Mouse (Mus musculus) forelimb bud, embryonic 11.5 days (tissue): ENCODE measurements around the gene Gm20521.

Experiments
- DNase-seq: peaks from one replicate; pipeline ENCODE4 v3.0.0-alpha.2; 2012; ENCODE audit warnings: low read depth, low spot score

Gene Gm20521

GRCm38 (mm10) chr14:54893651-54894181 is 10.5 kb downstream of the Gm20521 start:
- peak; percentile 99 for DNase-seq

DNA sequence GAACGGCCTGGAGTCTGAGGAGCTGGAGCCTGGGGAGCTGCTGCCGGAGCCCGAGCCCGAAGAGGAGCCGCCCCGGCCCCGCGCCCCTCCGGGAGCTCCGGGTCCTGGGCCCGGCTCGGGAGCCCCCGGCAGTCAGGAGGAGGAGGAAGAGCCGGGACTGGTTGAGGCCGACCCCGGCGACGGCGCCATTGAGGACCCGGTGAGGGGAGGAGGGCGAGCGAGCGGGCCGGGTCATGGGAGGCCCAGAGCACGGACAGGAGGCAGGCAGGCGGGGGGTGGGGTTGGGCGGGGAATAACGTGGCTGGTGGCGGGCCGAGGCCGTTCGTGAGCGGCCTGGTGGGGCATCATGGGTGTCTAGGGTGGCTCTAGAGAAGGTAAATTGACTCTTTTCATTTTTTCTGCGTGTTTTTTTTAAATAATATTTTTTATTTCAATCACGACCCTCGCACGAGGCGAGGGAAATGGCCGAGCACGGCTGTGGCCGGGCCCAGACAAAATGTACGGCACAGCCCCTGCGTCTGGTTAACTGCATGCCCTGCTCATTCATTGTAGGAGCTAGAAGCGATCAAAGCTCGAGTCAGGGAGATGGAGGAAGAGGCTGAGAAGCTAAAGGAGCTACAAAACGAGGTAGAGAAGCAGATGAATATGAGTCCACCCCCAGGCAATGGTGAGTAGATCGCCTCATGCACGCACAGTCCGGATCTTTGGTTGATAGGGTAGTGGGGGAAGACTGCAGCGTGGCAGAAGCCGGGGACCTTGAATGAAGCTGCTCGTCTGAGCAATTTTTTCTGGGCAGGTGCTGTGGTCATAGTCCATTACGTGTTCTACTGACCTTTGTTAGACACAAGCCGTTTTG is 11.3 kb downstream of the Gm20521 start:
- DNase-seq = no peak

DNA sequence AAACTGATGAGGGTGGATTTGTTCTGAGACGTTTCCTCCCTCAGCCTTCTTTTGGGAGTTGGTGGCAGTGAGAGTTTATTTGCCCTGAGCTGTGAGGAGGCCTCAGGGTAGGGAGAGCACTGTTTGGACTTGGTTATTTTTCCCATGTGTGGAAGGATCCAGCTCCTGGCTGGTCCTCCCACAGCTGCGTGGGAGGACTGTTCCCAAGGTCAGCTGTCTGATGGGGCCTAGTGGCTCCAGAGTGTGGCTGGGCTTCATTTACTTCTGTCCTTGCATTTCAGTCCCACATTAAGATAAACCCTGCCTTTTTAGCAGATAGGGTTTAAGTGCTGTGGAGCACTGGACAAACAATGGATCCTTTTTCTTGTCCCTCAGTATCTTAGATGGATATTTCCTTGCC is 14.2 kb downstream of the Gm20521 start:
- DNase-seq = no peak

GRCm38 (mm10) chr14:54900383-54900782 is 17.1 kb downstream of the Gm20521 start:
- DNase-seq = peak; percentile 85

GRCm38 (mm10) chr14:54903641-54904040 is 20.4 kb downstream of the Gm20521 start:
- no peak for DNase-seq

- DNase-seq = no peak
These were observed 25.4 kb downstream of the Gm20521 start for GRCm38 (mm10) chr14:54908682-54909081.

GRCm38 (mm10) chr14:54912109-54912850 is 29.0 kb downstream of the Gm20521 start:
- no peak for DNase-seq

DNA sequence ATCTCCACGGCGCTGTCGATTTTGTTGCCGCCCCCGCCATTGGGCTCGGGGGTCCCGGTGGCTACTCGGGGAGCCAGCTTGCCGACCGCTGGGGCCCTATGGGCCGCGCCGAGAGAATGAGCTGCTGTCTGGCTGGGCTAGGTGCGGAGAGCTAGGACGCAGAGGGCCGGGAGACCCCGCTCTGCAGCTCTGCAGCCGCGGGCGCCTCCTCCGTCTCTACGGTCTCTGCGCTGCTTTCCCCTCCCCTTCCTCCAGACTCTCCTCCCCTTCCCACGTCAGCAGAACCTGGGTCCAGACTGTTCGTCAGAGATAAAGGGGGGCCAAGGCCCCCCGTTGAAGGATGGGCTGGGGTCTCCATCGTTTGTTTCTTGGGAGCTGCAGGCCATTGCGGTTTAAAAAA is 29.6 kb downstream of the Gm20521 start, which contains the start of gene Slc22a17:
Gene Slc22a17, minus strand, starts transcription at position 247 of the 400 bp plus-strand sequence.
- DNase-seq = peak; percentile 86

DNA sequence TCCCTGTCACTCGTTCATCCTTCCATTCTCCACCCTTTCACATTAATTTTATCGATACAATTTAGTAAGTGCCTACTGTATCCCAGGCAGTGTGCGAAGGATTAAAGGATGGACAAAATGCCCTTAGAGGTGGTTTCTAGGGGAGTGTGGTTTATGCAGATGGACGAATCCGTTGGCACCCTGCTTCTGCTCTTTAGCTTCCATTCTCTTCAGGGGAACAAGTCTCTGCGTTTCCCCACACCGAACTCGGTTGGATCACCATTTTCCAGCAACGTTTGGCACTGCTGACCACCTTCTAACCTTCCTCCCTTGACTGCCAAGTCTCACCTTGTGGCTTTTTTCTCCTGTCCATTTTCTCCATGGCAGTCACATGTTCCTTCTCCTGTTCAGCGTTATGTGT is 30.1 kb downstream of the Gm20521 start:
- DNase-seq = no peak

DNA sequence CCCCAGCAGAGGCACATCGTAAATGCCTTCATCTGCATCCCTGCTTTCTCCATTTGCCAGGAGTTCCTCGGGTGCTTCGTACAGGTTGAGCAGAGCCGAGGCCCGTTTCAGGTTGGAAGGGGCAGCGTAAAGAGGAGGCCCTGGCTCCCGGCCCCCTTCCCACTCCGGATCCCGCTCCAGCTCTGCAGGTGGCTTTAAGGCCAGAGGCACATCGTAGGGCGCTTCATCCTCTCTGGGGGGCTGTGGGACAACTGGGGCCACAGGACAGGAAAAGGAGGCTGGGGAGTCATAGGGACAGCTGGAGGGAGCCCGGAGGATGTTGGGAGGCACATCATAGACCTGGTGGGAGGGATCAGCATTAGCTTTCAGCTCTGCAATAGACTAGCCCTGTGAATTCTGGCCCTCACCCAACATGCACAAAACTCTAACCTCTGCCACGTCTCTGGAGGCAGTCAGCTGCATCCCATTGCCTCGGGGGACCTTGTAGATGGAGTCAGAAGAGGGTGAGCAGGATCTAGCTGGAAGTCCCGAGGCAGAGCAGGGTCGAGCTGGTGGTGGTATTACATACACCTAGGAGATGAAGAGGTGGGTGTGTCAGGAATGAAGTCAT is 36.9 kb downstream of the Gm20521 start:
- no peak for DNase-seq

DNA sequence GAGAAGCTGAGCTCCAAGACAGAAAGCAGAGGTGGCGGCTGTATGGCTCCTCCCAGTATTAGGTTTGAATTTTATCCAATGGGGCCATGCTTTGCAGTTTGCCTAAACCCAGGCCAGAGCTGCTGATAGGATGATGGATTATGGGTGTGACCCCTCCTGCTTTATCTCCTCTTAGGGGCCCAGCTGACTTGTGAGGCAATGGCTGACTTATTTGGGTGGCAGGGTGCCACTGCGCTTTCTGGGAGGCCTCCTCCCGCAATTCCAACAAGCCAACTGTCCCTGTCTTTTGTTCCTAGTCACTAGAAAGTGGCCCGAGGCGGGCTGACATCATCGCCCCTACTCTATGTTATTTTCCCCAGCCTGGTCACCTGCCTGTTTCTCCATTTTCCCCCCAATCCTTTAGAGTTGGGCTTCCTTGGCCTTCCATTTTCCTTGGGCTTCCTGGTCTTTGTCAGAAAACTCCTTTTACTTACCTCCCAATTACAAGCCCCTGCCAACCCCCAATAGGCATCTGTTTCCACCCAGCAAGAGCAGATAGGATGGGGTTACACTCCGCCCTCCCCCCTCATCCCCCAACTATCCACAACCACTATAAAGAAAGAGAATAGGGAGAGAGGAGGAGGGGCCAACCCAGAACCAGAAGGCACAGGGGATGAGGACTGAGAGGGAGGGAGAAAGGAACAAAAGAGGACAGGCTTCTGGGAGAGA is 41.6 kb downstream of the Gm20521 start:
- DNase-seq = peak; percentile 76

DNA sequence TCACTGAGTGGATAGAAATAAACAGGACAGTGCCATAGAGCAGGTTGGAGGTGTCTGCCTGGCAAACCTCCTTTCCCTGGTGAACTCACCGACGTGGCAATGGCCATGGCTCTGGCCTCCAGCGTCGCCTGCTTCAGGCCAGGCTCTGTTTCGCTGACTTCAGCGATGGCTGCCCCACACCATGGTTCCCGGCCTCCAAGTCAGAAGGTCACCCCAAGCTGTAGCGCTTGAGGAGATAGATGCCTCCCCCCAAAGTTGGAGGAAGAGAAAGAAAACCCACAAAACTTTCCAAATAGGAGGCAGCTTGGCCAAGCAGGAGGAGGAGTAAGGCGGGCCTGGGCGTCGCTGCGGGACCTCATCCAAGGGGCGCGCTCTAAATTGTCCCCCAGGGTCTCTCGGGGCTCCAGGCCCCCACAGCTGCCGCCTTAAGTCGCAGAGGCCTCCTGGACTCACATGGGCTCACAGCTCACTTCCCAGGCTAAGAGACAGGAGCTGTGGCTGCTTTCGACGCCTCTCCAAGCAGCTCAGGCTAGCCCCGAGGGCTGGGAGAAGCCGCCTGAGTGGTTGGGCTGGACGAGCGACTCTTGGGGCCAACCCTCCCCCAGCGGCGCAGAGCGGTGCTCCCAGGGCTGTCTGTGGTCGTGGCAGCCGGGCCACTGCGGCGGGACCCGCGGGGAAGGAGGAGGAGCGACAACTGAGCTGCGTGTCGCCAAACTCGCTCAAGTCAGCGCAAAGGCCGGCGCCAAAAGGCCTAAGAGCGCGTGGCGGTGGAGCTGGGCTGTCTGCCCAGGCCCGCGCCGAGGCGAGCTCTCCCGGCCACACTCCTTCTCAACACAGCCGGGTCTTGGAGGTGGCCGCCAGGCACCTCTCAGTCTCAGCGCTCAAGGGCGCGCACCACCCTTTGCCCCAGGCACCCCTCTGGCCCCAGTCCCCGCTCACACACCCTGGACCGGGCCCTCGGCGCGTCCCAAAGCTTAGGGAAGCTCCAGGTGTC is 42.4 kb downstream of the Gm20521 start, which contains the start of gene Efs:
Gene Efs, minus strand, starts transcription at position 778 of the 994 bp plus-strand sequence.
- peak; percentile 61 for DNase-seq

GRCm38 (mm10) chr14:54926401-54927158 is 43.3 kb downstream of the Gm20521 start:
- peak; percentile 94 for DNase-seq

DNA sequence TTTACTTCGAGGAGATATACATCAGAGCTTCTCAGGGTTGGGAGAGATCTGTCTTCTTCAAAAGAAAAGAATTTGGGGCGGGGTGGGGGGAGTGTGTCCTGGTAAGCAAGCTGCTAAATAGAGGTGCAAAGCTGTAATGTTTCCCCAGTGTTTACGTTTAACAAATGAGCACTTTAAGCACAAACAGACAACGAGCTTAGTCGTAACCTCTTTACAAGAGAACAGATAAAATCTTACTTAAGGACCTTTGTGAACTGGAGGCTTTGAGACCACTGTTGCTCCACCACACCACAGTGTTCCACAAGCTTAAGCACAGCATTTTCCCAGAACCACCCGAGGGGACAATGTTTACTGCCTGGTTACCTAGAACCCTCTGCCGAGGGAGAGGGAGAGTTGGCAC is 44.1 kb downstream of the Gm20521 start:
- DNase-seq = no peak

DNA sequence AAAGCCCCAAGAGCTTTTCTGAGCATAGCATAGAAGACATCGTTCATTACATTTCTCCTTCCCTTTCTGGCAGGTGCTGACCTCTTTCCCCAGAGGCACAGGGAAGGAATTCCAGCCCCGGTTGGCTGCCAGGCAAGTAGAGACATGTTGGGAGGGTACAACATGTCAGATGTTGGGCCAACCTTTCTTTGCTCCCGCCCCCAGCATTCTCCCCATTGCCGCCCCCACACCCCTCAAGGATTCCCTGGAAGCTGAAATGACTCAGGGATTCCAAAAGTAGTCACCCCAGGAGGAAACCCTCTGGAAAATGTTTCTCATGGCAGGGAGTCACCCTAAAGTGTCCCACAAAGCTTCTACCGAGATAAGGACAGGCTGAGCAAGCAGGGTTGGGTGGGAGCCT is 46.6 kb downstream of the Gm20521 start:
- no peak for DNase-seq

DNA sequence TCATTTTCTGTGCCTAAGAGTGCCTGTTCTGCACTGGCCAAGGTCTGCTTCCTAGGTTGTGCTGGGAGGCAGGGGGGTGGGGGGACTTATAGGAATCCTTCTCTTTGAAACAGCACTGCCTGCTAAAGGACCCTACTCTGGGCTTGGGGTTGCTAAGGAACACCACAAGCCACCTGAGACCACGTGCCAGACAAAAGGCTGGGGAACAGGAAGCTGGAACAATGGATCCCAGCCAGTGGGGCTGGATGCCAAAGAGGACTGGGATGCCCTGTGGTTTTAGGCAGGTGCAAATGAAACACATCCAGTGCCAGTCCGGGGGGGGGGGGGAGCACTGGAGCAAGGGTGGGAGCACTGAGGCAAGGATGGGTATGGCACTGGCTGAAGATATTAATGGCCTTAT is 47.2 kb downstream of the Gm20521 start:
- no peak for DNase-seq

- DNase-seq = no peak
These were observed 49.5 kb downstream of the Gm20521 start, which contains the start of gene Il25 for GRCm38 (mm10) chr14:54932645-54933150. TSS of gene Il25 (plus strand) at chr14:54932695.

- no peak for DNase-seq
These were observed 52.9 kb downstream of the Gm20521 start, which contains the start of gene Cmtm5 for GRCm38 (mm10) chr14:54935904-54936830. TSS of gene Cmtm5 (plus strand) at chr14:54936261.
